Mouse (Mus musculus) mesoderm, embryonic 11.5 days (tissue): ENCODE measurements at regions not wholly inside any gene's neighbourhood (a gene's known extent, or its start where the extent isn't known, plus 50 kb on each side); places are given as distances from the start of the nearest gene placed in this dataset.
"Not testable (repeated sequence)": the region's sequence is repeated elsewhere in the genome, so short reads cannot be mapped to it uniquely, and the experiment has no call there.

Experiments used
- DNase-seq: peaks from one replicate; pipeline ENCODE4 v3.0.0-alpha.2; 2012; ENCODE audit warnings: low read depth, low spot score

- peak; percentile 41 for DNase-seq
Measured at GRCm38 (mm10) chr10:96372616-96373346, 236.4 kb downstream of the Gm5426 start.

DNA sequence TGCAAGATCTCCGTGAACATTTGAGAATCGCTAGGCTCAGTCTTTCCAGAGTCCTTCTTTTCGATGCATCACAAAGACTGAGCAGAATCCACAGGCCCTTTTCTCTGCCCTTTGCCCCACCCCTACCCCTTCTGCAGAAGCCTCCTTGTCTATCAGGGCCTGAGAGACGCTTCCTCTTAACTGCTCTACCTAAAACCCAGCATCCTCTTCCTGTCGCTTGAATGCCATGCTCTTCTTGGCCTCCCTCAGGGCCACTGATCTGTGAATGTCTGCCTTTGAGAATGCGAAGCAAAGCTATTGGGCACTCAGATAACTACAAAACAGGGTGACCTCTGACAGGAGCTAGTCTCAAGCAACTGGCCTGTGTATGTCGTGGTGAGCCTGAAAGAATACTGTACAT is 237.1 kb downstream of the Gm5426 start:
- DNase-seq: no peak

GRCm38 (mm10) chr10:96374293-96375069 is 238.1 kb downstream of the Gm5426 start:
- DNase-seq: no peak

GRCm38 (mm10) chr10:96375070-96375447 is 238.7 kb downstream of the Gm5426 start:
- DNase-seq: no peak

GRCm38 (mm10) chr10:96377549-96377948 is 239.3 kb upstream of the Btg1 start:
- DNase-seq: no peak

DNA sequence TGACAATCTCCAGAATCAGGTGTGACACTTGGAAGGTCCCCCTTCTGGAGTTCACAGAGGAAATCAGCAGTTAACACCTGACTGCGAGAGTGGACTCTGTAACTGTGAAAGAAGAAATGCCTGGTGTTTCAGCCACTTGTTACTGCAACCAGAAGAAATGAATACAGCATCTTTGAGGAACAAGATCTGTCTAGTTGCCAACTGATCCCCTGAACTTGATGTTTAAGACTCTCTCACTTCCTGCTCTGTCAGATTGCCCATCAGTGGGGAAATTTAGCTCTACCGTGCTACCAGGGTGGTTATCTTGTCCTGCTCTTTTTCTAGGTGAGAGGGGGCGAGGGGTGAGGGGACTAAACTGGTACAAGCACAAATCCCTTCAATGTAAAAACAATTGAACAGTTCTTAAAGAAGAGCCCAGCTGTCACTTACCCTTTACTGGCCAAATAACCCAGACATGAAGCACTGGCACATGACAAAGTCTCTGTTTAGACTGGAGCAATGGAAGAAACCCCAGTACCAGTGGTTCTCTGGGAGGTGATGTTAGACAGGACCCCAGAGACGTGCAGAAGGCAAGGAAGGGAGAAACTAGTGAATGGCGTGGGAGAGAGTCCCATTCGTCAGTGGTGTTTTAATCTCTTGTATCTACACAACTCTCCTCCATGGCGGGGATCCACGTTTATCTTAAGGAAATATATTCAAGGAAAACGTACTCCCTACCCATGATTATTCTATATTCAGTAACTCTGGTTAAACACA is 237.6 kb upstream of the Btg1 start:
- no peak for DNase-seq

DNA sequence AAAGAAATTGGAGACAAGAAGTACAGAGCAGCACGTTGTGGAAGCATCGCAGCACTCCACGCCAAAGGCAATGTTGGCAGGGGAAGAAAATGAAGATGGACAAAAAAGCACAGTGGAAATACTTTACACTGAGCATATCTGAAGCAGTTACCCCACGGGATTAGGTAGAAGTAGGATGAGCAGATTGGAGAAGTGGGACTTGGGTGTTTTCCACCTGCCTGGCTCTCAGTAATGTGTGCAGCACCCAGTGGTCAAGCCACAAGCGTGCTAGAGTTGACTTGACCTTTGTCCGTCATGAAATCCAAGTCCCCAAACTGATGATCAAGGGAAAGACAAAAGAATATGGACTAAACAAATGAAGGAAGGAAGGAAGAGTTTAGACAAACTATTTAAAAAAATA is 235.1 kb upstream of the Btg1 start:
- DNase-seq: no peak

GRCm38 (mm10) chr10:96391748-96392147 is 225.1 kb upstream of the Btg1 start:
- no peak for DNase-seq

DNA sequence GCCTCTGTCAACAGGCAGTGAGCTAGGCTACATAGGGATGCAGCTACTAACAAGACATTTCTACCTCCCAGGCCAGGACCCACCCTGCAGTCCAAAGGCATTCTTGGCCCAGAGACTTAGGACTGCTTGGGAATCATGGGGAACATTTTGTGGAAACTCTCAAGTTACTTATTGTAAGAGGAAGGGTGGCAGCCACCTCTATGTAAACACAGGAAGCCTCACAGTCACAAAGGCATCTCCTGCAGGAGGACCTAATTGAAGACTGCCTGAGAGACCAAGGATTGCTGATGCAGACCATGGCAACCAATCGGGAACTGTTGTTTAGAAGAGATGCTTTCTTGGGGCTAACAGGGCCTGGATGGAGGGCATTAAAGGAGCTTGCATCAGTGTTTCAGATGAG is 224.0 kb upstream of the Btg1 start:
- no peak for DNase-seq

DNA sequence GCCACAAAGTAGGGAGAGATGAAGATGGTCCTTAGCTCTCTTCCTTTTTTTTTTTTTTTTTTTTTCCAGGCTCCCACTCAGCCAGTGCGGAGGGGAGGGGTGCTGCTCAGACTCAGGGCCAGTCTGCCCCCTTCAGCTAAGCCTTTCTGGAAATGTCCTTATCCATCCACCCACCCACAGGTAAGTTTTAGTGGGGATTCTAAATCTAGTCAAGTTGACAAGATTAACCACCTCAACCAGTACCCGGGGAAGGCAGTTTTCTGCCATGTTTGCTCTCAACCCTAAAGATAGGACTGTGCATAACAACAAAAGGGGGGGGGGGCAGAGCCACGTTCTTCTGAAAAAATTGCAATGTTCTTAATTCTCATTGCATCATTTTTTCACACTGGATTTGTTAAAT is 222.6 kb upstream of the Btg1 start:
- DNase-seq: no peak

GRCm38 (mm10) chr10:96395017-96395416 is 221.8 kb upstream of the Btg1 start:
- no peak for DNase-seq

DNA sequence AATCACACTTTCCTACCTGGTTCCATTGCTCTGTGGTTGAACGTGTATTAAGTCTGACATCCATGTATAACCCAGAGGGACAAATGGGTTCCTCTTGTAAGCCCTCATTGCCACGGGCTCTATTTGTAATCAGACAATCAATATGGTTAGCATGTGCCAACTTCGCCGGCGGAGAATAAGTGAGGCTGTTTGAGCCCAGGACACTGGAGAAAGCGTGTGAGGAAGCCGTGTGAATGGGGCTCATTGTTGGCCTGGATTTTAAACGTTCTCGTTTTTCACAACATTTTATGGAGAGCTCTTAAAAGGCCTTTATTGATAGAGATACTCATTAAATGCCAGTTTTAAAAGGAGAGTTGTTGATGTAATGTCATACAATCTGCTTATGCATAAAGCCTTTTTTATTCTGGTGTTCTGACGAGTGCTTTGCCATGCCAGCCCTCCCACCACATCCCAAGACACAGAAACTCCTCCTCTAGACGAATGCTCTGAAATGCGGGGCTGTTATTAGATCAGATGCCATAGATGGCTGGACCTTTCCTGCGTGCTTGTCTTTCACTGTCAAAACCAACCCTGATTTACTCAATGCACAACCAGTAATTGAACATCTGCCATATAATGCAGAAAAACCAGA is 218.8 kb upstream of the Btg1 start:
- DNase-seq: no peak

- DNase-seq: no peak
Measured at GRCm38 (mm10) chr10:96398562-96399288, 218.1 kb upstream of the Btg1 start.

- DNase-seq: peak; percentile 64
Measured at GRCm38 (mm10) chr10:96399636-96400400, 217.0 kb upstream of the Btg1 start.

DNA sequence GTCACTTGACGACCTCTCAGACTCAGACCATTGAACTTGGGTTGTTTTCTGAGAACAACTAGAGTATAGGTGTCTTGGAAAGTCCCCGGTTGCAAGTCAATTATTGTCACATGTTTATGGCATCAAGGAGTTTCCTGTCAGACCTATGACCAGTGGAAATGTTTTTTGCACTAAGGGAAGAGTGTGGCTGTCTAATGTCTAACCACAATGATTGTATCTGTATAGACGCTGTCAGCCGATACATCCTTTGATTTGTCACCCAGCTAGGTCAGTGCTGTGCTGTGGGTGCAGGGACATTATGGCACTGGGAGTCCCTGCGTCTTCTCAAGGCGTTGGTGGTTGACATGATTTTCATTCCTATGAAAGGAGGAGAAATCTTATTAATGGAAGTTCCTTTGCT is 216.0 kb upstream of the Btg1 start:
- DNase-seq: no peak

- no peak for DNase-seq
Measured at GRCm38 (mm10) chr10:96406306-96406705, 210.5 kb upstream of the Btg1 start.

DNA sequence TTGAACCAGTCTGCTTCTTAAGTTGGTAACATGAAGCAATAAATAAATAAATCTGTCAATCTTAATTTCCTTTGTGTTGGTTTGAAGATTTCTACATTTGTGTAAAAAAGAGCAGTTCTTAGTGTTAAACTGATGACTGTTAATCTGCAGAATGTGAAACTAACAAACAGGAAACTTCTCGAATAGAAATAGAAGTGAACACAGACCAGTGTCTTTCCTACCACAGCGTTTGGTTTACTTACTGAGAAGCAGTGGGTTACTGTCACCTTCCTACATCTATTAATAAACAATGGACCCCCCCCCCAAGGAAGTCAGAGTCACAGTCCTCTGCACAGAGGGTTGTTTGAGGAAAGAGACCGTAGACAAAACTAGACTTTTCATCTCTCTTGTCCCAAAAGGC is 209.0 kb upstream of the Btg1 start:
- no peak for DNase-seq

- DNase-seq: no peak
Measured at GRCm38 (mm10) chr10:96408250-96408649, 208.6 kb upstream of the Btg1 start.

DNA sequence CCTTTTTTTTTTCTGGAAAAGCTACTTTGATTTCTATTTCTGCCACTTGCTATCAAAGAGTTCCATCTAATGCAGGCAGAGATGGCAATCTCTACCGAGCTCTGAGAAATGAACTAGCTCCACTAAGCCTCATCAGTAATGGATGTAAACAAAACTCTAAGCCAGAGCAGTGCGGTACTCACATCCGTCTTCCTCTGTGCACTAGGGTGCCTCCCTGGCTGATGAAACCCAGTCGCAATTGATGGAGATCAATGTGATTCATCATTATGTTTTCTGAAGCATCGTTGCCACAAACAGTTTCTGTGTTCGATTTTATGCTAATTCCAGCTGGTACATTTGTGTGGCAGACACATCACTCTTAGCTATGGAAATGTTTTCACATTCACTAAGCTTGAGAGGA is 206.8 kb upstream of the Btg1 start:
- no peak for DNase-seq

DNA sequence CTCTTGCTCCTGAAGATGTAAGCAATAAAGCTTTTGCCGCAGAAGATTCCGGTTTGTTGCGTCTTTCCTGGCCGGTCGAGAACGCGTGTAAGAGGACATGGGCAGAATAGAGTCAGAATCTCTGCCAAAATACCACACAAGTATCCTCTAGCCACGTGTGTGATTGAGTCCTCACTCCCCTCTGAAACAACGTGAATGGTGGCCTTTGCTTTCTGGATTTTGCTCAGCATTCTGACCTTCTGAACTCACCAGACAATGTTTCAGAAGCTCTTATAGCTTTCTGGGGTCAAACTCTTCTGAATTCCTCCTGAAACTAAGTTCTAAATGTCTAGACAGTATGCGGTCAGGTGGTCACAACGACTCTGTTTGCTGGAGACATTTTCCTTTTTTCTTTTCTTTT is 202.0 kb upstream of the Btg1 start:
- DNase-seq: no peak

DNA sequence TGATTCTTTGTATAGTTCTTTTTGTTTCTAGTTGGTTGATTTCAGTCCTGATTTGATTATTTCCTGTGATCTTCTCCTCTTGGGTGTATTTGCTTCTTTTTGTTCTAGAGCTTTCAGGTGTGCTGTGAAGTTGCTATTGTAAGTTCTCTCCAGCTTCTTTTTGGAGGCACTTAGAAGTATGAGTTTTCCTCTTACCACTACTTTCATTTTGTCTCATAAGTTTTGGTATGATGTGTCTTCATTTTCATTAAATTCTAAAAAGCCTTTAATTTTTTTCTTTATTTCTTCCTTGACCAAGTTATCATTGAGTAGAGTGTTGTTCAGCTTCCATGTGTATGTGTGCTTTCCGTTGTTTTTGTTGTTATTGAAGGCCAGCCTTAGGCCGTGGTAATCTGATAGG is 195.3 kb upstream of the Btg1 start:
- not testable (repeated sequence) for DNase-seq
